Mouse (Mus musculus) megakaryocyte, embryonic 14.5 days (primary cell): ENCODE data around the gene Ints1.

Source experiments
- FLI1 ChIP-seq: IDR thresholded peaks from 2 replicates; pipeline ENCODE4 v1.6.1; 2012; ENCODE audit warnings: low read length, inconsistent platforms, mixed read lengths
- GATA1 ChIP-seq: IDR thresholded peaks from 3 replicates; pipeline ENCODE4 v1.6.1; 2012; ENCODE audit warnings: mixed read lengths, low read length, inconsistent platforms, borderline replicate concordance

GRCm38 (mm10) chr5:139793338-139794089 lies 18.0 kb upstream of the Ints1 start:
- TF ChIP-seq GATA1 (no peak), FLI1 (no peak)
